Mouse (Mus musculus): Measurements from ENCODE around the gene Crlf1.

The Crlf1 gene

GRCm38 (mm10) chr8:70551558-70552161, 58.7 kb downstream of the Crlf1 start:
- no peak for DNase-seq

- DNase-seq = no peak
Observed at GRCm38 (mm10) chr8:70552836-70553235, 59.9 kb downstream of the Crlf1 start.

All from lung, postnatal 4 days (tissue).